Mouse (Mus musculus) T-helper 2 cell (primary cell): ENCODE results near the gene Barhl1.

Experiments
- in situ Hi-C: fragments of 300-600 bp; cut with MboI, MseI; formaldehyde crosslinking; loops from one replicate; pipeline ENCODE4 v1.15.1; 2025; ENCODE audit warnings: high pct_unique_total_duplicates

Gene Barhl1

GRCm38 (mm10) chr2:28916513-28916865, at the start of gene Barhl1:
Barhl1 (minus strand) TSS chr2:28916668.
- in situ Hi-C loops = loop anchor here (5.0 kb wide), 1 partner anchor 131 kb away; no protein-coding TSS in a partner anchor

DNA sequence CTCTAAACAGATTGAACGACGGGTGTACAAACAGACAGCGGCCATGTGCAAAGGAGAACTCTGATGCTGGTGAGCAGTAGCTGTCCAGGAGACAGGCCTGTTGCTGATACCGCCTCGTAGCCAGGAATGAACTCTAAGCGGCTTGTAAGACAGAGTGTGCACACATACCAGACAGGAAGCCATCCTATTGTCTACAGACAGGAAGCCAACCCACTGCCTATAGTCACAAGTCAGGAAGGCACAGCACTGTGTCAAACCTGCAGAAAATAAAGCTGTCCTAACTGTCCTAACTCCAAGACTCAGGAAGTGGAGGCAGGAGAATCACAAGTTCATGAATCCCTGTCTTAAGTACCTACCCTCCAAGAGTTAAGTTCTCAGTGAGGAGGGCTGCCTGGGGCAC, 47.1 kb upstream of the Barhl1 start:
- in situ Hi-C loops = no loop called here

DNA sequence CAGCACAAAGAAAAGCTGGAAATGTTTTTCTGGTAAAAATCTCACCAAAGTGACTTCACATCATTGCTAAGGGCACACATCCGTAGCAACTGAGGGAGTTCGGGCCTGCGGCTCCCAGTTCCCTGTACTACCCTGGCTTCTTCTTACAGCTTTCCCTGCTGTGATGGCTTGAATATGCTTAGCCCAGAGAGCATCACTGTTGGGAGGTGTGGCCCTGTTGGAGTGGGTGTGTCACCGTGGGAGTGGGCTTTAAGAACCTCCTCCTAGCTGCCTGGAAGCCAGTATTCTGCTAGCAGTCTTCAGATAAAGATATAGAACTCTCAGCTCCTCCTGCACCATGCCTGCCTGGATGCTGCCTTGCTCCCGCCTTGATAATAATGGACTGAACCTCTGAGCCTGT, 45.2 kb upstream of the Barhl1 start:
- in situ Hi-C loops = no loop called here

DNA sequence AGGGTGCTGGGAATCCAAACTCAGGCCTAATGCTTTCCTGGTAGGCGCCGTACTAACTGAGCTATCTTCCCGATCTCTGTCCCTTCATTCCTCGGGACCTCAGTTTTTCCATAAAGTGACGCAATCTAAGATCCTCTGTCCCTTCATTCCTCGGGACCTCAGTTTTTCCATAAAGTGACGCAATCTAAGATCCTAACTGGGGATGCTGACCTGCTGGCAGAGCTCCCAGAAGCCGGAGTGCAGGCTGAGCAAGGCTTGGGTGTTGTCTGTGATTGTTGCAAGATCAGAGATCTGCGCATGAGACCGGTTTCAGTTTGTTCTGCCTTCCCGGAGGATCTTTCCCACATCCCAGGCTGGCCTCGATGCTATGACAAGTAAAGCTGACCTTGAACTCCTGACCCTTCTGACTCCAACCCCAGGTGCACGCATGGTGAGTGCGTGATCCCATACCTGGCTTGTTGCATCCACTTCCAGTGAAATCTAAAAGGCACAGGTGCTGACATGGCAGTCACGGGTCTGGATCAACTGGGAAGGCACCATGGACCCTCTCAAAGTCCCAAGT, 44.6 kb upstream of the Barhl1 start:
- in situ Hi-C loops = no loop called here

DNA sequence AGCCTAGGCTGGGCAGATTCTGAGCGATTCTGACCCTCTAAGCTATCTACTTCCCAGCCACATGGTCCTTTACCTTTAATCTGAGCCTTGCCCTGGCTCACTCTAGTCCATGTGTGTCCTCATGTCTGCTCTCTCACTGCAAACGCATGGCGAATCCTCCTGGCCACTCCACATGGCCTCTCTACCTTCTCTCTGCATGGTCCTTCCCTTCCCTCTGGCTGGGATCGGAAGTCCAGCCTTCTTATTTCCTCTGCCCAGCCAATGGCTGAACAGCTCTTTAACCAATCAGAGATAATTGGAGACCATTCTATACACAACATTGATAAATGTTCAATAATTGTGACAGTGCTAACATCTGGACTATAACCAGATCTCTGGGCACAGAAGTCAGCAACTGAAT, 40.4 kb upstream of the Barhl1 start:
- in situ Hi-C loops = no loop called here

DNA sequence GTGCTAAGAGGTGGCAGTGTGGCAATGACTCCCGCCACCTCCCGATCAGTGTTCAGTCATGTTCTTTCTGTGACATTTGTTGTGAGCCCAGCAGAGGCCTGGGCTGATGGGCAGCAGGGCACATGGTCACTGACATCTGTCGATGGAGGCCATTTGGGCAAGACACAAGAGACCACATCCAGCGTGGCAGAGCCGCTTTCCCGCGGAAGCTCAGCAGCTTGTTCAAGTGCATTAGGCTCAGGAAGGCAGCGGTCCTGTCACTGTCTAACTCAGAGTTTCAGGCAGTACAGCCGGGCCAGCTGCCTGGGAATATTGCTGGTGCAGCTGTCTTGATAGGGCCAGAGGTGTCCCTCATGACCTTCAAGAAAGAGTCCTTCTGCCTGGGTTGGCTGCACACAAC, 38.1 kb upstream of the Barhl1 start:
- in situ Hi-C loops = no loop called here

GRCm38 (mm10) chr2:28952981-28953380, 36.5 kb upstream of the Barhl1 start:
- in situ Hi-C loops = no loop called here

DNA sequence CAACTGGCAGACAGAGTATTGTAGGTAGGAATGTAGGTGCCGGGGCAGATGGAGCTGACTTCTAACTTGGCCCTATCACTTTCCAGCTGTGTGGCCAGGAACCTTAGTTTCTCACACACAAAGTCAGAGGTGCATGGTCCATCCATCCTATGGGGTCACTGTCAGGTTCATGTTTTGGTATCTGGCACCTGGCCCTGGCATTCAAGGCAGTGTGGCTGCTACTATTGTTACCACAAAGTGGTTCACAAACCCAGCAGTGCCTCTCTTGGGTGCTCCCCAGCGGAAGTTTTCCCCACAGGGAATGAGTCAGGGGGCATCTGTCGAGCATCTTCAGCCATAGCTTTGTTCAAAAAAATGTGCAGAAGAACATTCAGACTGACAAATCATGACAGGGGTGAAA, 29.8 kb upstream of the Barhl1 start:
- in situ Hi-C loops = no loop called here

DNA sequence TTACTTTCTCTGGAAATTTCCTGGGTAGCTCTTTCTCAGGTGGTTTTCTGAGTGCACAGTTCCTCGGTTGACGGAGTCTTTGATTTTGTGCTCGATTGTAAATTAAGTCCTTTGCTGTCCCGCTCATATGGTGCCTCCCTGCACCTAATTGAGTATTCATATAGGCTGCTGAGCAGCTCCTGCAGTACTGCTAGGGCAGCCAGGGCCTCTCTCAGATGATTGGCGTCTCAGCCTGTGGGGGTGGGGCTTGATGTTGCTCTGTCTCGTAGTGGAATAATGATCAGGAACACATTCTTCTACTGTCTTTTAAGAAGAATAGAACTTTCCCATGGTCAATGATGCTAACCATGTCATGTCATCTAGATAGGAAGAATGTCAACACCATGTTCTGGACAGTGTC, 28.9 kb upstream of the Barhl1 start:
- in situ Hi-C loops = no loop called here

- in situ Hi-C loops = no loop called here
Observed at GRCm38 (mm10) chr2:28943666-28944516, 27.4 kb upstream of the Barhl1 start.

GRCm38 (mm10) chr2:28938997-28939396, 22.5 kb upstream of the Barhl1 start:
- in situ Hi-C loops = no loop called here

DNA sequence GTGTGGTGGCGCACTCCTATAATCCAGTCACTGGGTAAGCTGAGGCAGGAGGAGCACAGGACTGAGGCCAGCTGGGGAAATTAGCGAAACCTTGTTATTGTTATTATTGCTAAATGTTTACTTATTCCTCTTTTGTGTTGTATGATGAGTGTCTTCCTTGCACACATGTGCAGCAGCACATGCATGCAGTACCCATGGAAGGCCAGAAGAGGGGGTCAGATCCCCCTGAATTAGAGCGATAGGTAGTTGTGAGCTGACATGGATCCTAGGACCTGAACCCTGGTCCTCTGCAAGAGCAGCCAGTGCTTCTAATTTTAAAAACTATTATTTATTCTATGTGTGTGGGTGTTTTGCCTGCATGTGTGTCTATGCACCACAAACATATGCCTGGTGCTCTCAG, 14.1 kb upstream of the Barhl1 start:
- in situ Hi-C loops = no loop called here

DNA sequence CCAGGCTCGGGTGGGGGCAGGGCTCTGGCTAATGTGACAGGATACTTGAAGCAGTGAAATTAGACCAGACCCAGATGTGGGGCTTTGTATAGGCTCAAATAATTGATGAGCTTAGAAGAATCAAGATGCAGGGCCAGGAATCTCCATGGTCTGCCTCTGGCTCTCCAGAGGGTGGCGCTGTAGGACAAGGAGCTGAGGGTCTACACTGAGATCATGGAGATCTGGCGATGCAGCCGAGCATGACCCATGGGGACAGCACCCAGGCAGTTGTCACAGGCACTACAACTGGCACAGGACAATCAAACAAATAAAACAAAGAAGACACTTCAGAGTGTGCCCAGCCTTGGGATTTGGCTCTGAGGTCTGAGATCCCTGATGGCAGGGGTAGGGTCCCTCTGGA, 7.4 kb upstream of the Barhl1 start:
- in situ Hi-C loops = no loop called here

DNA sequence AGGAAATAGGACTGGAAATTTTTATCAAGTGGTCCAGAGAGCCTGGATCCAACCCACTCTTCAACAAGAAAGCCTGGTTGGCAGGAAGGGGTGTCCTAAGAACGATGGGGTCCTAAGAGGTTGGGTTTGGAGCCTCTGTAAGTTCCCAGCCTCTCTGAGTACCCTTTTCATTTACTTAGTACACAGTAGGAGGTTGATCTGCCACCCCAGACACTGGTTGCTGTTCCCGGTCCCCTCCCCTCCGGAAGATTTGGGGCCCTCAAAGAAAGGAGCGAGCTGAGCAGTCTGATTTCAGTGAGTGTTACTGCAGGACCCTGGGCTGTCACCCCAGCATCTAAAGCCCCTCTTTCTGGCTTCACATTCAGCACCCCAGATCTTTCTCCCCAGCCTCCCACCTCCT, 2.5 kb upstream of the Barhl1 start:
- in situ Hi-C loops = loop anchor here (5.0 kb wide), 1 partner anchor 128 kb away; no protein-coding TSS in a partner anchor

DNA sequence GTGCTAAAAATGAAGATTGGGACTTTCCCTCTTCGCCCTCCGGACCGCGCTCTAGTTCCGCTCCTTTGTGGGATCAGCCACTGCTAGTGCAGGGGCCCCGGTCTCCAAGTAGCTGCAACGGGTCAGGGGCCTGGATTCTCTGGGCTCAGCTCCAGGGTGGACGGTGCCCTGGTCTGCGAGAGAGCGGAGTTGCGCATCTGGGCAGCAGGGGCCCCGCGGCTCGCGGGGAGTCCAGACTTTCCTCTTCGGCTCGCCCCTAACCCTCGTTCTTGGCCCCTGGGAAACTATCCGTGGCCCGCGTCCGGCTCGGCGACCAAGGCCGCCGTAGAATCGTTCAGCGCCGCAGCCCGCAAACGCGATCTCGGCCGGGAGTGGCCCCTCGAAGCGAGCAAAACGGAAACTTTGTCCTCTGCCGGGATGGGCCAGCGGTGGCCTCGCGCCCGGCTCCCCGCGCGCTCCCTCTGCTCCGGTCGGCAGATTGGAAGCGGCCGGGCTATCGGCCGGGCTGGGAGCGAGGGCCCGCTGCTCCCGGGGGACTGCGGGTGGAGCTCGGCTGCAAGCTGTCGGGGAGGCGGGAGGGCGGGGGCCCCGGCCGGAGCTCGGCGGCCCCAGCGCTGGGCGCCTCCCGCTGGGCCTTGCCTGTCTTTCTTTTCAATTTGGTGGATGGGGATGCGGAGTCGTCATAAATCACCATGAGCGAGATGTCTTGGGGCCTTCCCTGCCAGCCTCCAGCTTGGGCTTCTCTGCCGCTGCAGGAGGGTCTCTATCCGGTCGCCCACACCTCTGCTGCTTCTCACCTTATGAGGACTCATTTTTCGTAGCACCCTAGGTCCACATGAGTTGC, 1.3 kb upstream of the Barhl1 start:
- in situ Hi-C loops = loop anchor here (5.0 kb wide), 1 partner anchor 130 kb away; no protein-coding TSS in a partner anchor

DNA sequence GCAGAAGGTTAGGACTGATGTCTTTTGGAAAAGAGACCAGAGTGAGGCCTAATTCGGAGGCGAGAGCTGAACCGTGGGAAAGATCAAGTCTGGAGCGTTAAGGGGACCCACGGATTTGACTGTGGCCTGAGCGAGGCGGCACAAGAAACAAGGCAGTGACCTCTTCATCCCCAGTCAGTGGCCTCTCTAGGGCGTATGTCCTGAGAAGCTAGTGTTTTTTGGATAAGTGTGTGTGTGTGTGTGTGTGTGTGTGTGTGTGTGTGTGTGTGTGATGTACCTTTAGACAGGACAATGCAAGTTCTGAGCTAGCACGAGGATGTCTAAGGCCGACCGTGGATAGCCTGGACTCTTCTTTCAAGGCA, 669 bp upstream of the Barhl1 start:
- in situ Hi-C loops = loop anchor here (5.0 kb wide), 1 partner anchor 130 kb away; no protein-coding TSS in a partner anchor

- in situ Hi-C loops = loop anchor here (5.0 kb wide), 1 partner anchor 131 kb away; no protein-coding TSS in a partner anchor
Observed at GRCm38 (mm10) chr2:28915768-28916512, 528 bp downstream of the Barhl1 start.

DNA sequence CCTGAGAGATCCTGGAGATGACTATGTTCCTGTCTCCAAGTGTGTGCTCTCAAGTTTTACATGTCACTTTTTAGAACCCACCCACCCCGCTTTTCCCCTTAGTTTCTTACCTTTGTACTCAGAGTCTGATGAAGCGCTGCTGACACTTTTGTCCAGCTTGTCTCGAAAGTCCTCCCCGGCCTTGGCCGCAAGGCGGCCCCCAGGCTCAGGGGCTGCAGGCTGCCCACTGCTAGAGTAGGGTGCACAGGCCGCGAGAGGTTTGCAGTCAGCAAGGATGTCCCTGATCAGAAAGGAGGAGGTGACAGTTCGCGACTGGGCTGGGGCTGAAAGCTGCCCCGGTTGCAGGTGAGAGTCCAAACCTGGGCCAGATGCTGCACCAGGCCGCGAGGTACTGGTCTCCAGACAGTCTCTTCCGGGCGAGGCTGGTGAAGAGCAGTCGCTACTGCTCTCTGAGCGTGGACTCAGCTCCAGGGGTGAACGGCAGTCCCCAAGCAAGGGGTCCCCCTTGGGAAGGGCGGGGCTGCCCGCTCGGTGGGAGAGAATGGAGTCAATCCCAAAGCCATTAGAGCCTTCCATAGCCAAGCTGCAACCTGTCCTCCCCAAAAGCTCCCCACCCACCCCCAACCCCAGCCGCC, 1.2 kb downstream of the Barhl1 start:
- in situ Hi-C loops = loop anchor here (5.0 kb wide), 1 partner anchor 132 kb away; no protein-coding TSS in a partner anchor

DNA sequence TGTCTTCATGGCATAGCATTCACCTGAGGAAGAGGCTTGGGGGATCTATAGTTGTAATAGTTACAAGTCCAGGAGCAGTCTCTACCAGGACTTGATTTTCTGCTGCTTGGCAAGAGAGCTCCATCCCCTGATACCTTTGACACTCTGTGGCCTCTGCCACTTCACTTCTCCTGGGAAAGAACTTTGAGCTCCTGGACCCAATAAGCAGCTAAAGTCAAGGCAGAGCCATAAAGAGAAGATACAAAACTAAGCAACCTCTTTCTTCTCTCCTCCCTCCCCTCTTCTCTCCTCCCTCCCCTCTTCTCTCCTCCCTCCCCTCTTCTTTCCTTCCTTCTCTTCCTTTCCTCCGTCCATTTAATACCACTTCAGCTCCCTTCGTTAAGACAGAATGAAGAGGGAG, 2.3 kb downstream of the Barhl1 start:
- in situ Hi-C loops = no loop called here

DNA sequence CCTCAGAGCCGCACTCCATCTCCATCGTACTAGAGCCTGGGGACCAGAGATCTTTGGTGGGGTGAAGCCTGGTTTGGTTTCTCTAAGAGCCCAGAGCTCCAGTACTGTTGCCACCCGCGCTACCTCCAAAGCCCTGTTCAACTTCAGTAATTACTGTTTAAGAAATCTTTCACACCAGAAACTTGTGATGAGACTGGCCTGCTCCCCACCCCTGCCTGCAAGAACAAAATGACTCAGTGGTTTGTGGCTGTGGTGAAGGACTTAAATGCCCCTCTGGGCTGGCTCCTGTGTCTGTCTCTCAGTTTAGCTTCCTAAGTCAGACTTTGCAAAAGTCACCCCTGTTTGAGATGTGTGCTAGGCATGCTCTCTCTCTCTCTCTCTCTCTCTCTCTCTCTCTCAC, 3.5 kb downstream of the Barhl1 start:
- in situ Hi-C loops = no loop called here
